7 mouse cellular contexts compared by ENCODE assay signal in genomic region chr13:91461299-91461698, GRCm38 (mm10). TPM values are rescaled to one million over a fixed set of nuclear protein-coding genes. Genes with fewer than 3 reads are reported as not detected.
A peak's percentile ranks its signal among the peaks of the same experiment; 100 is the strongest.
DNase-seq lines count a peak whose midpoint lies in the region; ATAC-seq and TF ChIP-seq lines count a peak whose summit lies in the region.

No protein-coding gene starts in this region.

- TF ChIP-seq EP300 in stomach, postnatal 0 days (optimal IDR thresholded peaks at IDR 0.05): no peak

- H3K36me3 ChIP-seq in forebrain, embryonic 12.5 days (replicated peaks): no peaks in the 10 kb centered on the region
- H3K36me3 ChIP-seq in liver, embryonic 13.5 days: no peaks in the 10 kb centered on the region
- H3K36me3 ChIP-seq in stomach, postnatal 0 days (ENCODE audit: control insufficient read depth, insufficient read depth, low read length): no peaks in the 10 kb centered on the region

- H3K4me2 ChIP-seq in forebrain, embryonic 12.5 days: peak overlapping the region; percentile 77
- H3K4me2 ChIP-seq in liver, embryonic 13.5 days: peak overlapping the region; percentile 94
- peak overlapping the region; percentile 70 for H3K4me2 ChIP-seq in stomach, postnatal 0 days (replicated peaks; ENCODE audit: low read depth)

- peak; percentile 12 for ATAC-seq in forebrain, embryonic 12.5 days (ENCODE audit: low FRiP score)
- ATAC-seq in liver, embryonic 13.5 days (ENCODE audit: low read depth): no peak
- peak; percentile 7 for ATAC-seq in stomach, postnatal 0 days (ENCODE audit: low FRiP score, low TSS enrichment)

- no peaks in the 10 kb centered on the region for H3K9me3 ChIP-seq in forebrain, embryonic 12.5 days
- H3K9me3 ChIP-seq in liver, embryonic 13.5 days (replicated peaks): no peaks in the 10 kb centered on the region
- H3K9me3 ChIP-seq in stomach, postnatal 0 days (ENCODE audit: control insufficient read depth, low read length): no peaks in the 10 kb centered on the region

- TF ChIP-seq CTCF in stomach, postnatal 0 days (IDR thresholded peaks at IDR 0.05; ENCODE audit: low read depth): no peak

- H3K27me3 ChIP-seq in forebrain, embryonic 12.5 days: no peaks in the 10 kb centered on the region
- no peaks in the 10 kb centered on the region for H3K27me3 ChIP-seq in liver, embryonic 13.5 days
- no peaks in the 10 kb centered on the region for H3K27me3 ChIP-seq in stomach, postnatal 0 days (ENCODE audit: control insufficient read depth, insufficient read depth, low read length)

- DNase-seq in ovary, postnatal 14 days (ENCODE audit: low spot score): peak; percentile 49
- DNase-seq in ovary, postnatal 10 days (ENCODE audit: low spot score): no peak
- DNase-seq in liver, embryonic 13.5 days: no peak
- no peak for DNase-seq in stomach, postnatal 0 days (ENCODE audit: low spot score)
- DNase-seq in layer of hippocampus, adult 9-11 months: no peak
- no peak for DNase-seq in left cerebral cortex, adult 8-10 months (ENCODE audit: low spot score in 2 of 2)

- H3K27ac ChIP-seq in forebrain, embryonic 12.5 days: peak overlapping the region; percentile 98
- peak overlapping the region; percentile 93 for H3K27ac ChIP-seq in liver, embryonic 13.5 days
- H3K27ac ChIP-seq in stomach, postnatal 0 days (replicated peaks): peak overlapping the region; percentile 94

- peaks cover 27% of the 10 kb centered on the region for H3K4me1 ChIP-seq in forebrain, embryonic 12.5 days
- peaks cover 78% of the 10 kb centered on the region for H3K4me1 ChIP-seq in liver, embryonic 13.5 days (replicated peaks)
- H3K4me1 ChIP-seq in stomach, postnatal 0 days (replicated peaks; ENCODE audit: control insufficient read depth, insufficient read depth): no peaks in the 10 kb centered on the region

- peak overlapping the region; percentile 98 for H3K4me3 ChIP-seq in forebrain, embryonic 12.5 days (replicated peaks)
- peak overlapping the region; percentile 99 for H3K4me3 ChIP-seq in liver, embryonic 13.5 days (replicated peaks)
- H3K4me3 ChIP-seq in stomach, postnatal 0 days (ENCODE audit: low read depth, low read length): peak overlapping the region; percentile 90

- H3K9ac ChIP-seq in forebrain, embryonic 12.5 days: peak overlapping the region; percentile 96
- peak overlapping the region; percentile 98 for H3K9ac ChIP-seq in liver, embryonic 13.5 days
- peak overlapping the region; percentile 84 for H3K9ac ChIP-seq in stomach, postnatal 0 days (ENCODE audit: low read length)

- 1% methylated on average over 41 of the region's 61 CpGs for WGBS in forebrain, embryonic 12.5 days
- WGBS in liver, embryonic 13.5 days (ENCODE audit: insufficient replicate concordance): 0% methylated on average over 43 of the region's 61 CpGs
- WGBS in stomach, postnatal 0 days: 2% methylated on average over 11 of the region's 61 CpGs

RNA-seq across cellular contexts. Expression of gene Ssbp2, which starts 1.2 kb away (rescaled TPM):
- 185 and 191 TPM in 2 replicates for polyA plus RNA-seq in forebrain, embryonic 12.5 days (2016; fragmentation: Nextera tagmentation; extraction: Ambion mirVana)
- polyA plus RNA-seq in liver, embryonic 13.5 days (2015; fragmentation: Nextera tagmentation; extraction: Ambion mirVana): 56.4 and 56.9 TPM in 2 replicates
- polyA plus RNA-seq in stomach, postnatal 0 days (2015; fragmentation: Nextera tagmentation; extraction: Ambion mirVana): 59.2 and 69.0 TPM in 2 replicates
- 100 to 1,000 TPM; 145 to 156 (median 149) TPM for total RNA-seq in left cerebral cortex, adult 8-10 months (2022)
